Mouse (Mus musculus) testis, adult 2 months (tissue): Measurements from ENCODE around the gene Fam129b.

Experiments
- CTCF ChIP-seq: fragments of 200-500 bp; IDR thresholded peaks from 2 replicates; pipeline ENCODE4 v1.5.1; 2012; ENCODE audit warnings: low read depth, mild to moderate bottlenecking, inconsistent platforms, low read length, moderate library complexity; ENCODE audit not compliant: control insufficient read depth, insufficient read depth, insufficient replicate concordance
- POLR2A ChIP-seq: fragments of 200-500 bp; IDR thresholded peaks from 2 replicates; pipeline ENCODE4 v1.6.1; 2012; ENCODE audit warnings: low read depth, mild to moderate bottlenecking, inconsistent platforms, low read length, moderate library complexity; ENCODE audit not compliant: control insufficient read depth

DNA sequence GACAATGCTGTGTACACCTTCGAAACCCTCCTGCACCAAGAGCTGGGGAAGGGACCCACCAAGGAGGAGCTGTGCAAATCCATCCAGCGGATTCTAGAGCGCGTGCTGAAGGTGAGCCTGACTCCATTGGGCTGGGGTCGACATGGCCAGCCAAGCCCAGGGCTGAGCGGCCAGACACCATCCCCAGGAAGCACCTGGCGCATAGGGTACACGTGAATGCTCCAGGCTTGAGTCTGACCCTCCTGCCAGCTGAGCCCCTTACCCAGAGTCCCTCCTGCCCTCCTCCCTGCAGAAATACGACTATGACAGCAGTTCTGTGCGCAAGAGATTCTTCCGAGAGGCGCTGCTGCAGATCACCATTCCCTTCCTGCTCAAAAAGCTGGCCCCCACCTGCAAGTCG lies 46.6 kb downstream of the Fam129b start:
- TF ChIP-seq POLR2A (no peak), CTCF (no peak)
